Mouse (Mus musculus): ENCODE measurements around the gene Stk32b. TPM values are rescaled to one million over a fixed set of nuclear protein-coding genes. Genes with fewer than 3 reads are reported as not detected.

The Stk32b gene
- total and polyA plus RNA-seq, 3 experiments: 0.29 to 0.88 (median 0.45) TPM

GRCm38 (mm10) chr5:37695773-37696172 lies 21.2 kb downstream of the Stk32b start:
- Histone ChIP-seq H3K27ac (no peak overlapping the region), H3K36me3 (ENCODE audit: control insufficient read depth, insufficient read depth, low read length) (no peaks in the 10 kb centered on the region), H3K4me1 (ENCODE audit: control insufficient read depth, insufficient read depth, low read length) (no peaks in the 10 kb centered on the region), H3K9ac (ENCODE audit: low read depth, low read length) (no peak overlapping the region), H3K79me2 (replicated peaks; ENCODE audit: control insufficient read depth, insufficient read depth, low read length) (no peaks in the 10 kb centered on the region), H3K4me3 (no peak overlapping the region), H3K27me3 (ENCODE audit: control insufficient read depth, insufficient read depth, low read length) (no peaks in the 10 kb centered on the region)
- TF ChIP-seq POLR2A (IDR thresholded peaks at IDR 0.05; ENCODE audit: insufficient read depth, low read depth, low read length) (no peak), CTCF (IDR thresholded peaks at IDR 0.05) (no peak)
- WGBS: 60% methylated on average over 4 of the region's 4 CpGs
- no peak for DNase-seq
- intact Hi-C loops (cut with DNase I): no loop called here

- H3K4me1 ChIP-seq (ENCODE audit: control insufficient read depth, insufficient read depth, low read length): no peaks in the 10 kb centered on the region
- TF ChIP-seq CTCF (IDR thresholded peaks at IDR 0.05) (no peak), EP300 (IDR thresholded peaks at IDR 0.05; ENCODE audit: insufficient read depth, low read depth, low read length) (no peak), POLR2A (IDR thresholded peaks at IDR 0.05; ENCODE audit: insufficient read depth, low read depth, low read length) (no peak)
- H3K4me3 ChIP-seq: no peak overlapping the region
- intact Hi-C loops (cut with DNase I): no loop called here
- no peaks in the 10 kb centered on the region for H3K36me3 ChIP-seq (ENCODE audit: control insufficient read depth, insufficient read depth, low read length)
- no peaks in the 10 kb centered on the region for H3K79me2 ChIP-seq (replicated peaks; ENCODE audit: control insufficient read depth, insufficient read depth, low read length)
- WGBS: 65% methylated on average over 3 of the region's 3 CpGs
- H3K9ac ChIP-seq (ENCODE audit: low read depth, low read length): no peak overlapping the region
- H3K27ac ChIP-seq: no peak overlapping the region
- no peak for DNase-seq
- no peaks in the 10 kb centered on the region for H3K27me3 ChIP-seq (ENCODE audit: control insufficient read depth, insufficient read depth, low read length)
Observed at GRCm38 (mm10) chr5:37692759-37693158, 24.2 kb downstream of the Stk32b start.

- H3K27ac ChIP-seq: no peak overlapping the region
- 77% methylated on average over 7 of the region's 7 CpGs for WGBS
- H3K9ac ChIP-seq (ENCODE audit: low read depth, low read length): no peak overlapping the region
- H3K27me3 ChIP-seq (ENCODE audit: control insufficient read depth, insufficient read depth, low read length): no peaks in the 10 kb centered on the region
- DNase-seq: no peak
- no peaks in the 10 kb centered on the region for H3K4me1 ChIP-seq (ENCODE audit: control insufficient read depth, insufficient read depth, low read length)
- intact Hi-C loops (cut with DNase I): no loop called here
- H3K79me2 ChIP-seq (replicated peaks; ENCODE audit: control insufficient read depth, insufficient read depth, low read length): no peaks in the 10 kb centered on the region
- no peak overlapping the region for H3K4me3 ChIP-seq
- TF ChIP-seq POLR2A (IDR thresholded peaks at IDR 0.05; ENCODE audit: insufficient read depth, low read depth, low read length): no peak
- TF ChIP-seq CTCF (IDR thresholded peaks at IDR 0.05): no peak
- H3K36me3 ChIP-seq (ENCODE audit: control insufficient read depth, insufficient read depth, low read length): no peaks in the 10 kb centered on the region
Observed at GRCm38 (mm10) chr5:37670781-37671180, 46.2 kb downstream of the Stk32b start.

GRCm38 (mm10) chr5:37664962-37665361 lies 52.0 kb downstream of the Stk32b start:
- Histone ChIP-seq H3K4me3 (no peak overlapping the region), H3K79me2 (replicated peaks; ENCODE audit: control insufficient read depth, insufficient read depth, low read length) (no peaks in the 10 kb centered on the region), H3K9ac (ENCODE audit: low read depth, low read length) (no peak overlapping the region), H3K27me3 (ENCODE audit: control insufficient read depth, insufficient read depth, low read length) (no peaks in the 10 kb centered on the region), H3K36me3 (ENCODE audit: control insufficient read depth, insufficient read depth, low read length) (no peaks in the 10 kb centered on the region), H3K4me1 (ENCODE audit: control insufficient read depth, insufficient read depth, low read length) (no peaks in the 10 kb centered on the region), H3K27ac (no peak overlapping the region)
- intact Hi-C loops (cut with DNase I): no loop called here
- no peak for DNase-seq
- WGBS: 83% methylated on average over 3 of the region's 3 CpGs
- TF ChIP-seq POLR2A (IDR thresholded peaks at IDR 0.05; ENCODE audit: insufficient read depth, low read depth, low read length) (no peak), CTCF (IDR thresholded peaks at IDR 0.05) (no peak), EP300 (IDR thresholded peaks at IDR 0.05; ENCODE audit: insufficient read depth, low read depth, low read length) (no peak)

GRCm38 (mm10) chr5:37659177-37659576 lies 57.8 kb downstream of the Stk32b start:
- intact Hi-C loops (cut with DNase I): no loop called here
- H3K4me1 ChIP-seq (ENCODE audit: control insufficient read depth, insufficient read depth, low read length): no peaks in the 10 kb centered on the region
- no peak overlapping the region for H3K27ac ChIP-seq
- no peaks in the 10 kb centered on the region for H3K27me3 ChIP-seq (ENCODE audit: control insufficient read depth, insufficient read depth, low read length)
- DNase-seq: no peak
- no peaks in the 10 kb centered on the region for H3K36me3 ChIP-seq (ENCODE audit: control insufficient read depth, insufficient read depth, low read length)
- no peak overlapping the region for H3K4me3 ChIP-seq
- no peak for TF ChIP-seq EP300 (IDR thresholded peaks at IDR 0.05; ENCODE audit: insufficient read depth, low read depth, low read length)
- TF ChIP-seq CTCF (IDR thresholded peaks at IDR 0.05): no peak
- TF ChIP-seq POLR2A (IDR thresholded peaks at IDR 0.05; ENCODE audit: insufficient read depth, low read depth, low read length): no peak
- H3K79me2 ChIP-seq (replicated peaks; ENCODE audit: control insufficient read depth, insufficient read depth, low read length): no peaks in the 10 kb centered on the region
- 76% methylated on average over 4 of the region's 4 CpGs for WGBS
- H3K9ac ChIP-seq (ENCODE audit: low read depth, low read length): no peak overlapping the region

- Histone ChIP-seq H3K27ac (no peak overlapping the region), H3K4me3 (no peak overlapping the region), H3K79me2 (replicated peaks; ENCODE audit: control insufficient read depth, insufficient read depth, low read length) (no peaks in the 10 kb centered on the region), H3K4me1 (ENCODE audit: control insufficient read depth, insufficient read depth, low read length) (no peaks in the 10 kb centered on the region), H3K27me3 (ENCODE audit: control insufficient read depth, insufficient read depth, low read length) (no peaks in the 10 kb centered on the region), H3K36me3 (ENCODE audit: control insufficient read depth, insufficient read depth, low read length) (no peaks in the 10 kb centered on the region), H3K9ac (ENCODE audit: low read depth, low read length) (no peak overlapping the region)
- TF ChIP-seq EP300 (IDR thresholded peaks at IDR 0.05; ENCODE audit: insufficient read depth, low read depth, low read length) (no peak), POLR2A (IDR thresholded peaks at IDR 0.05; ENCODE audit: insufficient read depth, low read depth, low read length) (no peak), CTCF (IDR thresholded peaks at IDR 0.05) (no peak)
- intact Hi-C loops (cut with DNase I): no loop called here
- 76% methylated on average over 6 of the region's 6 CpGs for WGBS
- DNase-seq: no peak
Observed at GRCm38 (mm10) chr5:37657741-37658140, 59.2 kb downstream of the Stk32b start.
